Mouse (Mus musculus) megakaryocyte, embryonic 14.5 days (primary cell): ENCODE data around the gene Slc43a1.

ENCODE experiments used
- FLI1 ChIP-seq: IDR thresholded peaks from 2 replicates; pipeline ENCODE4 v1.6.1; 2012; ENCODE audit warnings: low read length, inconsistent platforms, mixed read lengths
- GATA1 ChIP-seq: IDR thresholded peaks from 3 replicates; pipeline ENCODE4 v1.6.1; 2012; ENCODE audit warnings: mixed read lengths, low read length, inconsistent platforms, borderline replicate concordance

GRCm38 (mm10) chr2:84826488-84827282 lies 12.0 kb upstream of the Slc43a1 start, which contains the start of gene Timm10:
- no peak for TF ChIP-seq GATA1
- TF ChIP-seq FLI1 = no peak
